In the genomic region with DNA sequence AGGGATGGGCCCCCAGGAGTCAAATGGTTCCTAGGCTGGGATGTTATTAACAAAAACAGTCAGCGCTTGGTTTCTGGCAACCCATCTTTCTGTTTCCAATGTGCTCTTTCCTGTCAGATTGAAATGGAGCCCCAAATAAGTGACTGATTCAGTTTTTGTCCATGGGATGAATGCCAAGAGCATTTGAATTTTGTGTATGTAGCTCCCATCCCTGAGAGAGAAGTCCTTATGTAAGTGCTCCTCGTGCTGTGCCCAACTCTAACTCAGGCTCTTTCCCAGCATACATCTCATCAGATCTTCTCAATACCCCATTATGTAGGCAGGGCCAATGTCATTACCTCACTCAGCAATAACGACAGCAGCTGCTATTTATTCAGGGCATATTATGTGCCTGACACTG, we compare ENCODE assay signal across 7 mouse cellular contexts. TPM values are rescaled to one million over a fixed set of nuclear protein-coding genes. Genes with fewer than 3 reads are reported as not detected.
DNase-seq lines count a peak whose midpoint lies in the region; ATAC-seq and TF ChIP-seq lines count a peak whose summit lies in the region.

No protein-coding gene starts in this region.

- peak overlapping the region; percentile 100 for H3K9ac ChIP-seq in embryonic facial prominence, embryonic 15.5 days
- H3K9ac ChIP-seq in intestine, postnatal 0 days (ENCODE audit: low read depth, low read length) = peak overlapping the region; percentile 97; the same call in 1 of the 2 replicates
- peak overlapping the region; percentile 100 for H3K9ac ChIP-seq in neural tube, embryonic 14.5 days (replicated peaks; ENCODE audit: low read depth, low read length)

- H3K36me3 ChIP-seq in embryonic facial prominence, embryonic 15.5 days = peaks cover 21% of the 10 kb centered on the region
- H3K36me3 ChIP-seq in intestine, postnatal 0 days (ENCODE audit: control insufficient read depth, insufficient read depth) = peaks cover 6% of the 10 kb centered on the region; the same call in 1 of the 2 replicates
- no peaks in the 10 kb centered on the region for H3K36me3 ChIP-seq in neural tube, embryonic 14.5 days (ENCODE audit: control insufficient read depth, insufficient read depth, low read length)

- H3K4me2 ChIP-seq in embryonic facial prominence, embryonic 15.5 days (replicated peaks) = peak overlapping the region; percentile 88
- peak overlapping the region; percentile 95 for H3K4me2 ChIP-seq in intestine, postnatal 0 days (replicated peaks; ENCODE audit: low read depth)
- H3K4me2 ChIP-seq in neural tube, embryonic 14.5 days (ENCODE audit: low read depth, low read length) = peak overlapping the region; percentile 97

- ATAC-seq in embryonic facial prominence, embryonic 15.5 days (ENCODE audit: insufficient number of reproducible peaks, low FRiP score, low TSS enrichment, low read depth) = no peak
- no peak for ATAC-seq in intestine, postnatal 0 days
- ATAC-seq in neural tube, embryonic 14.5 days (ENCODE audit: low read depth) = no peak

- no peak for DNase-seq in left cerebral cortex, adult 2 months (ENCODE audit: extremely low spot score in 1 of 2, low spot score in 2 of 2)
- DNase-seq in left cerebral cortex, postnatal 4 days = no peak
- DNase-seq in ovary, postnatal 10 days (ENCODE audit: low spot score) = no peak
- no peak for DNase-seq in kidney, postnatal 14 days

- H3K4me3 ChIP-seq in left cerebral cortex, adult 2 months = peak overlapping the region; percentile 100
- H3K4me3 ChIP-seq in embryonic facial prominence, embryonic 15.5 days (replicated peaks) = peak overlapping the region; percentile 98
- peak overlapping the region; percentile 99 for H3K4me3 ChIP-seq in intestine, postnatal 0 days (ENCODE audit: low read depth, low read length)
- peak overlapping the region; percentile 98 for H3K4me3 ChIP-seq in neural tube, embryonic 14.5 days (ENCODE audit: low read depth, low read length)

- TF ChIP-seq CTCF in left cerebral cortex, adult 2 months (IDR thresholded peaks at IDR 0.05) = no peak
- no peak for TF ChIP-seq CTCF in intestine, postnatal 0 days (IDR thresholded peaks at IDR 0.05; ENCODE audit: low read depth)

- no peaks in the 10 kb centered on the region; the same call in 1 of the 2 replicates for H3K27me3 ChIP-seq in embryonic facial prominence, embryonic 15.5 days
- no peaks in the 10 kb centered on the region for H3K27me3 ChIP-seq in intestine, postnatal 0 days (replicated peaks; ENCODE audit: control insufficient read depth, insufficient read depth, low read length)
- no peaks in the 10 kb centered on the region for H3K27me3 ChIP-seq in neural tube, embryonic 14.5 days (ENCODE audit: control insufficient read depth, insufficient read depth, low read length)

- H3K27ac ChIP-seq in left cerebral cortex, adult 2 months = peak overlapping the region; percentile 100
- H3K27ac ChIP-seq in embryonic facial prominence, embryonic 15.5 days (replicated peaks) = peak overlapping the region; percentile 97; the same call in 1 of the 2 replicates
- H3K27ac ChIP-seq in intestine, postnatal 0 days (ENCODE audit: low read depth, low read length) = no peak overlapping the region
- H3K27ac ChIP-seq in neural tube, embryonic 14.5 days (ENCODE audit: low read depth, low read length) = peak overlapping the region; percentile 28; the same call in 1 of the 2 replicates

- 33% methylated on average over 3 of the region's 3 CpGs for WGBS in embryonic facial prominence, embryonic 15.5 days
- 38% methylated on average over 3 of the region's 3 CpGs for WGBS in intestine, postnatal 0 days
- WGBS in neural tube, embryonic 14.5 days = 32% methylated on average over 3 of the region's 3 CpGs

- intact Hi-C loops in left cerebral cortex, adult 2 months (cut with DNase I) = loop anchor here (5.0 kb wide), 1 partner anchor 105 kb away; a partner anchor contains a TSS
- intact Hi-C loops in left cerebral cortex, postnatal 4 days (cut with DNase I) = no loop called here

- peaks cover 60% of the 10 kb centered on the region for H3K4me1 ChIP-seq in embryonic facial prominence, embryonic 15.5 days
- peaks cover 22% of the 10 kb centered on the region for H3K4me1 ChIP-seq in intestine, postnatal 0 days (replicated peaks; ENCODE audit: control insufficient read depth, insufficient read depth, low read length)
- H3K4me1 ChIP-seq in neural tube, embryonic 14.5 days (ENCODE audit: control insufficient read depth, insufficient read depth, low read length) = peaks cover 62% of the 10 kb centered on the region

- no peaks in the 10 kb centered on the region for H3K9me3 ChIP-seq in embryonic facial prominence, embryonic 15.5 days (replicated peaks)
- no peaks in the 10 kb centered on the region for H3K9me3 ChIP-seq in intestine, postnatal 0 days (ENCODE audit: control insufficient read depth)
- no peaks in the 10 kb centered on the region for H3K9me3 ChIP-seq in neural tube, embryonic 14.5 days (ENCODE audit: control insufficient read depth, low read length)

RNA-seq across cellular contexts. Expression of a gene that starts 1.2 kb away (rescaled TPM):
- 10 to 100 TPM; 51.0 to 52.2 TPM for total RNA-seq in left cerebral cortex, adult 2 months (2021)
- total RNA-seq in left cerebral cortex, postnatal 4 days (2021) = 10 to 100 TPM; 35.8 to 38.9 TPM
- polyA plus RNA-seq in embryonic facial prominence, embryonic 15.5 days (2015; fragmentation: Nextera tagmentation; extraction: Ambion mirVana) = 27.8 and 30.3 TPM in 2 replicates
- 12.3 and 12.7 TPM in 2 replicates for polyA plus RNA-seq in intestine, postnatal 0 days (2015; fragmentation: Nextera tagmentation; extraction: Ambion mirVana)
- polyA plus RNA-seq in neural tube, embryonic 14.5 days (2014; fragmentation: Nextera tagmentation; extraction: Ambion mirVana) = 44.5 and 51.5 TPM in 2 replicates

RNA-seq across cellular contexts. Expression of a gene that starts 2.0 kb away (rescaled TPM):
- 100 to 1,000 TPM; 287 to 321 TPM for total RNA-seq in left cerebral cortex, adult 2 months (2021)
- total RNA-seq in left cerebral cortex, postnatal 4 days (2021) = 100 to 1,000 TPM; 223 to 229 TPM
- 108 and 114 TPM in 2 replicates for polyA plus RNA-seq in embryonic facial prominence, embryonic 15.5 days (2015; fragmentation: Nextera tagmentation; extraction: Ambion mirVana)
- polyA plus RNA-seq in intestine, postnatal 0 days (2015; fragmentation: Nextera tagmentation; extraction: Ambion mirVana) = 33.7 and 35.8 TPM in 2 replicates
- polyA plus RNA-seq in neural tube, embryonic 14.5 days (2014; fragmentation: Nextera tagmentation; extraction: Ambion mirVana) = 191 and 199 TPM in 2 replicates

RNA-seq across cellular contexts. Expression of a gene that starts 25.0 kb away (rescaled TPM):
- 10 to 100 TPM in 1 of 2 experiments, 1 to 10 TPM in 1; 6.3 to 12.0 TPM for total RNA-seq in left cerebral cortex, adult 2 months (2021)
- 1 to 10 TPM; 9.1 to 9.5 TPM for total RNA-seq in left cerebral cortex, postnatal 4 days (2021)
- 22.1 and 23.0 TPM in 2 replicates for polyA plus RNA-seq in embryonic facial prominence, embryonic 15.5 days (2015; fragmentation: Nextera tagmentation; extraction: Ambion mirVana)
- polyA plus RNA-seq in intestine, postnatal 0 days (2015; fragmentation: Nextera tagmentation; extraction: Ambion mirVana) = 9.2 and 11.2 TPM in 2 replicates
- polyA plus RNA-seq in neural tube, embryonic 14.5 days (2014; fragmentation: Nextera tagmentation; extraction: Ambion mirVana) = 4.5 and 7.4 TPM in 2 replicates

RNA-seq across cellular contexts. Expression of a gene that starts 36.6 kb away (rescaled TPM):
- 1 to 10 TPM; 3.2 to 6.2 TPM for total RNA-seq in left cerebral cortex, adult 2 months (2021)
- 1 to 10 TPM; 8.8 TPM for total RNA-seq in left cerebral cortex, postnatal 4 days (2021)
- 34.5 and 35.5 TPM in 2 replicates for polyA plus RNA-seq in embryonic facial prominence, embryonic 15.5 days (2015; fragmentation: Nextera tagmentation; extraction: Ambion mirVana)
- polyA plus RNA-seq in intestine, postnatal 0 days (2015; fragmentation: Nextera tagmentation; extraction: Ambion mirVana) = 19.8 and 22.8 TPM in 2 replicates
- 4.5 and 4.6 TPM in 2 replicates for polyA plus RNA-seq in neural tube, embryonic 14.5 days (2014; fragmentation: Nextera tagmentation; extraction: Ambion mirVana)

RNA-seq across cellular contexts. Expression of a gene that starts 57.4 kb away (rescaled TPM):
- 100 to 1,000 TPM; 188 to 196 TPM for total RNA-seq in left cerebral cortex, adult 2 months (2021)
- 10 to 100 TPM; 57.6 to 61.8 TPM for total RNA-seq in left cerebral cortex, postnatal 4 days (2021)
- polyA plus RNA-seq in embryonic facial prominence, embryonic 15.5 days (2015; fragmentation: Nextera tagmentation; extraction: Ambion mirVana) = 5.4 and 6.3 TPM in 2 replicates
- polyA plus RNA-seq in intestine, postnatal 0 days (2015; fragmentation: Nextera tagmentation; extraction: Ambion mirVana) = 3.4 and 3.7 TPM in 2 replicates
- 5.8 and 6.1 TPM in 2 replicates for polyA plus RNA-seq in neural tube, embryonic 14.5 days (2014; fragmentation: Nextera tagmentation; extraction: Ambion mirVana)
